Mouse (Mus musculus) lung, postnatal 0 days (tissue): Measurements from ENCODE around the gene Rbm20.

ENCODE experiments used
- CTCF ChIP-seq: IDR thresholded peaks from 2 replicates; pipeline ENCODE4 v1.5.1; 2016; ENCODE audit warnings: antibody characterized with exemption, mild to moderate bottlenecking
- EP300 ChIP-seq: IDR thresholded peaks from 2 replicates; pipeline ENCODE4 v1.6.1; 2016; ENCODE audit warnings: antibody characterized with exemption, mild to moderate bottlenecking, control low read depth

DNA sequence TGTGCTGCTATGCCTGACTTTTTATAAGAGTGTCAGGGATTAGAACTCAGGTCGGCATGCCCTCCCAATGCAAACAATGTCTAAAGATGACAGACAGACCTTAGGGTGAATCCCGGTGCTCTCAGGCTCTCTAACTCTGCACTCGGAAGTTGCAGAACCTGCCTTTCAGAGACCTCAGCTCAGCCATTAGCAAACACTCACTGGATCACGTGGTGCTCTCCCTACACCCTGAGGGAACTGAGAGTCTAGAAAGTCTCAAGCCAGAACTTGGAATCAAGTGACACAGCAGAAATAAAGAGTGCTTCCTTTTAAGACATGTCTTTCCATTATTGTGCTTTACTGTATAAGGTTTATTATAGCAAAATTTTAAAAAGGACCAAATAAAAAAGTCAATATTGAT is 177.9 kb downstream of the Rbm20 start:
- TF ChIP-seq CTCF: no peak
- TF ChIP-seq EP300: no peak
